Mouse (Mus musculus): ENCODE measurements around the gene Wdr54.

GRCm38 (mm10) chr6:83118369-83118768 is 37.8 kb downstream of the Wdr54 start:
- TF ChIP-seq CTCF (conservative IDR thresholded peaks at IDR 0.05; ENCODE audit: low read length) (no peak), POU5F1 (IDR thresholded peaks at IDR 0.05; ENCODE audit: borderline replicate concordance, low read length) (no peak)

Measured in E14TG2a.4 (cell line).